Mouse (Mus musculus) frontal cortex, postnatal 14 days (tissue): ENCODE results near the gene Eif3g.

Experiments
- DNase-seq, 2 experiments: peaks; one replicate each; pipeline ENCODE4 v3.0.0; 2022; ENCODE audit warnings: low spot score in 2 of 2

The Eif3g gene

DNA sequence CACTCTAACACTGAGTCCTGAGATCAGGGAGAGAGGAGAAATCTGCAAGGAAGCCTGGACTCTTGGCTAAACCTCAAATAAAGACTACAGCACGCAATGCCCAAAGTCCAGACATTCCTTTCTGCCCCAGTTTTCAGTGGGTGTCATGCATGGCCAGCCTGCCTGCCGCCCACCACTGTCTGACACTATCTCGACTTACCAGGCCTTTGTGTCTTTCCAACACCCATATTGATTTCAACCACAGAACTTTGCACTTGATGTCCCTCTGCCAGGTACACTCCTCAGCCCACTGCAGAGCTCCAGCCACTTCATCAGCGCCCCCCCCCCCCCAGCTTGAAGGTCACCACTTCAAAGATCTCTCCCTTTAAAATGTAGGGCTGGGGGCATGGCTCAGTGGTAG, 36.2 kb downstream of the Eif3g start:
- DNase-seq, result no peak

DNA sequence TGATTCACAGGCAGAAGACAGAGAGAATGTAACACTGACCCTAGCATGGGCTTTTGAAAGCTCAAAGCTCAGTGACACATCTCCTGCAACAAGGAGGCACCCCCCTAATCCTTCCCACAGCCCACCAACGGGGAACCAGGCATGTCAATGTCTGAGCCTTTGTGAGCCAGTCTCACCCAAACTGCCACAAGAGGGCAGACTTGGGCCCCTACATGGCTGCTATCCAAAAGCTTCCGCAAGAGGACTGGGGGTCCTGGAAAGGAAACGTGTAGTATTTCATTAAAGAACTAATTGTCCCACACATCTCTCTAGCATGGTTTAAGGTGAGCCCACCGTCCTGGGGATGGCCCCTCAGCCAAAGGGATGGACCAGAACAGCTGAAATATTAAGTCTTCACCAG, 36.6 kb downstream of the Eif3g start:
- no peak for DNase-seq

- DNase-seq, result no peak
Observed at GRCm38 (mm10) chr9:20859926-20860325, 38.5 kb downstream of the Eif3g start.

DNA sequence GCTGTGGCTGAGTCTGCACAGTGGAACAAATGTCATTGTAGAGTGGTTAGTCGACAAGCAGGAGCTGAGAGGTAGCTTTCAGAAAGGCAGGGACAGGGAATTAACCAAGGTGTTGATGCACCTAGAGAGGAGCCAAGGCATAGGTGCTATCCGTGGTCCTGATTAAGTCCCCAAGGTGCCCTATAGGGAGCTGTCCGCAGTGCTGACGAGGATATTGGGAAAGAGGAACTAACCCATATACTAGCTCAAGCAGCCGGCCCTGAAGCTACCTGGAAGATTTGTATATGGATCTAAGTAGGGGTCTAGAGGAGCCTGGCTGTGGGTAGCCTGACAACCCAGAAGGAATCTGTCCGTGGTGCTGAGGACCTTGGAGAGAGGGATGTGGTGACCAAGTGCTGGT, 41.3 kb downstream of the Eif3g start:
- no peak for DNase-seq

DNA sequence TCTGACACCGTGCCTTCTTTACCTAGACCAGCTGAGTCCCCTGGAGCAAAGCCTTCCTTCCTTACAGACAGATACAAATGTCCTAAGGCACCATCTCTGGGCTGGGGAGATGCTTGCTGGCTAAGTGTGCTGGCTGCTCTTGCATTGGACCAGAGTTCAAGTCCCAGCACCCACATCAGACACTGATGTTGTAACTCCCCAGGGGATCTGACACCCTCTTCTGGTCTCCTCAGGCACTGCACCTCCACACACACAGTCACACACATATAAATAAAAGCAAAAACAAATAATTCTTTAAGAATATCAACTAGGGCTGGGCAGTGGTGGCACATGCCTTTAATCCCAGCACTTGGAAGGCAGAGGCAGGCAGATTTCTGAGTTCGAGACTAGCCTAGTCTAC, 48.2 kb downstream of the Eif3g start:
- no peak for DNase-seq
